Mouse (Mus musculus) spleen, adult 2 months (tissue): Measurements from ENCODE around the gene Afdn.

Experiments used
- CTCF ChIP-seq: fragments of 200-500 bp; IDR thresholded peaks from 2 replicates; pipeline ENCODE4 v1.5.1; 2011; ENCODE audit warnings: mild to moderate bottlenecking, inconsistent platforms; ENCODE audit not compliant: insufficient read depth, insufficient read length, insufficient replicate concordance; ENCODE audit errors: extremely low read depth
- POLR2A ChIP-seq: fragments of 200-500 bp; IDR thresholded peaks from 2 replicates; pipeline ENCODE4 v1.6.1; 2011; ENCODE audit warnings: low read depth, low read length, inconsistent platforms

DNA sequence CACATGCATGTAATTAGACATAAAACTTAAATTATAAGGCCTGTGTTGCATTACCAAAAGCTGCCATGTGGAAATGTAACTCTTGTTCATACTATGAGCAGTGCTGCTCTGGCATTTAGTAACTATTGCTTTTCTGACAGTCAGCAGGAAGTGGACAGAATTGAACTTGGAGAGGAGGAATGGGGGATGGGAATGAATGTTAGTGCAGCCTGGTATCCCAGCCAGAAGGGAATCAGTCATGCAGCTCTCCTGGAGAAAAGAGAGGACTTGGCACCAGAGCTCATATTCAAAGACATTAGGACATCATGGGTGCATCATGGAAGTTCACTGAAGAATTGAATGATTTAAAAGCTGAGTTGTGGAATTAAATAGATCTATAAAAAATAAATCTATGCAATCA, 117.1 kb downstream of the Afdn start:
- TF ChIP-seq CTCF: no peak
- TF ChIP-seq POLR2A: no peak
